Mouse (Mus musculus) ES-E14 (cell line): ENCODE data around the gene 1700015F17Rik. TPM values are rescaled to one million over a fixed set of nuclear protein-coding genes. Genes with fewer than 3 reads are reported as not detected.

Experiments used
- DNase-seq: peaks from one replicate; pipeline ENCODE4 v3.0.0-alpha.2; 2013; ENCODE audit warnings: low read depth, low spot score
- H3K27ac ChIP-seq: 2 replicates; pipeline ENCODE4 v1.5.1; 2012; ENCODE audit warnings: low read depth, mild to moderate bottlenecking, low read length, moderate library complexity, mixed read lengths; ENCODE audit not compliant: poor library complexity, insufficient read depth, severe bottlenecking
- H3K36me3 ChIP-seq: 2 replicates; pipeline ENCODE4 v1.6.1; 2012; ENCODE audit warnings: mild to moderate bottlenecking, low read length, moderate library complexity, mixed read lengths; ENCODE audit not compliant: control insufficient read depth, poor library complexity, insufficient read depth, severe bottlenecking
- H3K4me1 ChIP-seq, 2 experiments: fragments of 150-350 bp in 1 of 2; sonication (generic) in 1 of 2; 2 replicates each; pipeline ENCODE4 v1.6.1; 2012; ENCODE audit warnings: low read length in 2 of 2, mild to moderate bottlenecking in 1 of 2, mixed read lengths in 1 of 2; ENCODE audit not compliant: control insufficient read depth in 2 of 2, insufficient read depth in 2 of 2, poor library complexity in 1 of 2
- H3K4me3 ChIP-seq, 2 experiments: fragments of 150-350 bp in 1 of 2; sonication (generic) in 1 of 2; 2 replicates each; pipeline ENCODE4 v1.5.1; 2012; ENCODE audit warnings: low read length in 2 of 2, low read depth in 1 of 2, mild to moderate bottlenecking in 1 of 2, mixed read lengths in 1 of 2; ENCODE audit not compliant: insufficient read depth in 1 of 2, poor library complexity in 1 of 2, severe bottlenecking in 1 of 2
- H3K9ac ChIP-seq: 2 replicates; pipeline ENCODE4 v1.6.1; 2012; ENCODE audit warnings: low read depth, mild to moderate bottlenecking, low read length, mixed read lengths; ENCODE audit not compliant: poor library complexity, insufficient read depth, severe bottlenecking
- H3K9me3 ChIP-seq: fragments of 150-350 bp; sonication (generic); 2 replicates; pipeline ENCODE4 v1.6.1; 2012; ENCODE audit warnings: low read depth, mild to moderate bottlenecking, low read length; ENCODE audit not compliant: control insufficient read depth, insufficient read depth
- CHD2 ChIP-seq: IDR thresholded peaks from 2 replicates; pipeline ENCODE4 v1.6.1; 2014; ENCODE audit warnings: mild to moderate bottlenecking, low read depth, low read length, inconsistent platforms
- HCFC1 ChIP-seq: IDR thresholded peaks from 2 replicates; pipeline ENCODE4 v1.6.1; 2012; ENCODE audit warnings: low read length, inconsistent platforms, borderline replicate concordance; ENCODE audit not compliant: insufficient read depth
- MAFK ChIP-seq: IDR thresholded peaks from 2 replicates; pipeline ENCODE4 v1.6.1; 2014; ENCODE audit warnings: mild to moderate bottlenecking, low read depth, low read length, inconsistent platforms; ENCODE audit not compliant: insufficient read depth
- ZC3H11A ChIP-seq: IDR thresholded peaks from 2 replicates; pipeline ENCODE4 v1.6.1; 2012; ENCODE audit warnings: low read depth, mild to moderate bottlenecking, inconsistent platforms, low read length, borderline replicate concordance
- ZNF384 ChIP-seq: IDR thresholded peaks from 2 replicates; pipeline ENCODE4 v1.6.1; 2012; ENCODE audit warnings: low read depth, low read length, inconsistent platforms
- in situ Hi-C, 2 experiments: fragments of 600-800 bp; cut with MboI; formaldehyde crosslinking; loops; one replicate each; pipeline ENCODE4 v1.15.1; 2025; ENCODE audit warnings: low sequenced_read_pairs in 2 of 2, inconsistent platforms in 1 of 2; ENCODE audit not compliant: unreplicated experiment in 2 of 2
- total RNA-seq: library from RNA; depleted of rRNA; stranded (reverse); fragments of 300-350 nt; gene quantifications from 2 replicates; pipeline ENCODE4 v1.2.3, GENCODE M21; 2012

The 1700015F17Rik gene
- total RNA-seq, 1 experiment: not detected

DNA sequence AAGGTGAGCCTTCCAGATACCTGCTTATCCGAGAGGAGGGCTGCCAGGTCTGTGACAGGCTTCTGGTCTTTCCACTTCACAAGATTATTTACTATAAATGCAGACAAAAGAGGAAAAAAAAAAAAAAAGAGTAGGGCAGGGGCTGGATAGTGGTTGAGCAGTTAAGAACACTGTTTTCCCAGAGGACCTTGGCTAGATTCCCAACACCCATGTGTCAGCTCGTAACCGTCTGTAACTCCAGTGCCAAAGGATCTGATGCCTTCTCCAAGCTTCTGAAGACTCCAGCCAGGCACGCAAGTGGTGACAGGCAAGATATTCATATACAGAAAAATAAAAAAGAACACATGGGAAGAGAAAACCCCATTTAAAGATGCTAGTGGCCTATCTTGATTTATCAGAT, 24.4 kb upstream of the 1700015F17Rik start:
- peaks cover 6% of the 10 kb centered on the region; the same call in 1 of the 2 replicates for H3K36me3 ChIP-seq
- no peak overlapping the region for H3K9ac ChIP-seq
- H3K27ac ChIP-seq: no peak overlapping the region
- in situ Hi-C loops: no loop called here
- no peak overlapping the region for H3K4me3 ChIP-seq
- TF ChIP-seq MAFK: no peak
- TF ChIP-seq ZNF384: no peak
- TF ChIP-seq CHD2: no peak
- no peak for TF ChIP-seq HCFC1
- TF ChIP-seq ZC3H11A: no peak
- no peaks in the 10 kb centered on the region for H3K9me3 ChIP-seq
- peaks cover 0 to 8% of the 10 kb centered on the region in 2 experiments; a peak in 2 of 4 replicates for H3K4me1 ChIP-seq
- no peak for DNase-seq

DNA sequence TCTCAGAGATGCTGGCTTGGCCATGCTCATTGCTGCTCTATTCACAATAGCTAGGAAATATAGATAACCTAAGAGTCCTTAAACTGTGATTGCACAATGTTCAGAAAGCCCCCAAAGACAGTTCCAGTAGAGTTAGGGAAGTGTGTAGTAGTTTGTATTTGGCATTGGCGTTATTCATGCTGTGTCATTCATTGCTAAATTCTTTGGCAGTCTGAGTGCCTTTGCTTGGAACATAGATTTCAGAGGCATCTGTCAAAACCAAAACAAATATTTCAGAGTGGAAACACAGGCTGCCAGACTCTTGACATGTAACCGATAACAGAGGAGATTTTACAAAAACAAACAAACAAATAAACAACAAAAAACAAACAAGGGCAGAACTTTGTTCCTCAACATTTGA, 22.6 kb upstream of the 1700015F17Rik start:
- H3K36me3 ChIP-seq: no peaks in the 10 kb centered on the region
- no peak for DNase-seq
- no peak overlapping the region for H3K9ac ChIP-seq
- peaks cover 0 to 2% of the 10 kb centered on the region in 2 experiments; a peak in 2 of 4 replicates for H3K4me1 ChIP-seq
- in situ Hi-C loops: no loop called here
- H3K9me3 ChIP-seq: no peaks in the 10 kb centered on the region
- H3K27ac ChIP-seq: no peak overlapping the region
- TF ChIP-seq ZC3H11A (no peak), MAFK (no peak), HCFC1 (no peak), CHD2 (no peak), ZNF384 (no peak)
- no peak overlapping the region for H3K4me3 ChIP-seq

DNA sequence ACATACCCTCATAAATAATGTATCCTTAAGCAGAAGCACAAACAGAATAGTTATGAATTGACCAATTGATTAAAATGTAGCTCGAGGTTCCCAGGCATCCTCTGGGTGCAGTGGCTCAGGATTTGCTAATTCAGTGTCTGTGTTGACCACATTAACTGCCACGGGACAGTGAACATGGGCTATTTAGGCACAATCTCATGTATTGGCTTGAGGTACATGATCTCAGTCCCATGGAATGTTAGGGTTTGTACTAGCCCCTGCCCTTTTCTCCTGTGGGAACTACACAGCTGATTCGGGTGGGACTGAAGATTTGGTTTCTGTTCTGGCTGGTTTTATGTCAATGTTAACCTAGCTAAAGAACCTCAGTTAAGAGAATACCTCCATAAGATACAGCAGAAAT, 17.4 kb upstream of the 1700015F17Rik start:
- TF ChIP-seq ZC3H11A (no peak), ZNF384 (no peak), HCFC1 (no peak), CHD2 (no peak), MAFK (no peak)
- in situ Hi-C loops: loop anchor here in 1 of 2 experiments (10.0 kb wide), 1 partner anchor 258 kb away; no protein-coding TSS in a partner anchor
- no peak overlapping the region for H3K9ac ChIP-seq

DNA sequence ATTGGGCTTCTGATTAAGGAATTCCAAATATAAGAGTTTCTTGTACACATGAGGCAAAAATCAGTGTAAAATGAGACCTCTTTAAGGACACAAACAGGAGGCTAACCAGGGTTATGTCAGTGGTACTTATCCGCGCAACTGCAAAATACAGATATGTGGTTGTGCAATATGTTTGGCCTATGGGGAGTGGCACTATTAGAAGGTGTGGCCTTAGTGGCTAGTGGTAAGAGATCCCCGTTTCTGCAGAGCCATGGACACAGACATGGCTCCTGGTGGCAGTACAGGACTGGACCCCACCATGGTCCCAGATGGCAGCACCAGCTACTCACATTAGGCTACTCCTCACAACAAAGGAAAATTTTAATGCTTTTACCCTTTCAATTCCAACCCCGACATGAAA, 16.1 kb upstream of the 1700015F17Rik start:
- DNase-seq: no peak
- H3K9ac ChIP-seq: no peak overlapping the region
- H3K36me3 ChIP-seq: no peaks in the 10 kb centered on the region
- no peaks in the 10 kb centered on the region for H3K4me1 ChIP-seq
- no peak overlapping the region for H3K27ac ChIP-seq
- no peaks in the 10 kb centered on the region for H3K9me3 ChIP-seq
- in situ Hi-C loops: loop anchor here in 1 of 2 experiments (10.0 kb wide), 1 partner anchor 260 kb away; no protein-coding TSS in a partner anchor
- TF ChIP-seq MAFK: no peak
- no peak for TF ChIP-seq CHD2
- TF ChIP-seq ZC3H11A: no peak
- no peak for TF ChIP-seq HCFC1
- no peak for TF ChIP-seq ZNF384
- H3K4me3 ChIP-seq: 0 out of 4 replicates have a peak overlapping the region, but pooled peaks of 1 of the 2 experiments have one; percentile 9

More for the DNA sequence above, 17.4 kb upstream of the 1700015F17Rik start:
- H3K4me3 ChIP-seq: no peak overlapping the region
- H3K36me3 ChIP-seq: no peaks in the 10 kb centered on the region
- no peak overlapping the region for H3K27ac ChIP-seq
- H3K4me1 ChIP-seq: no peaks in the 10 kb centered on the region
- no peak for DNase-seq
- H3K9me3 ChIP-seq: no peaks in the 10 kb centered on the region
